In genomic region chr11:75913953-75914352, GRCm38 (mm10) we compare ENCODE assay signal across 8 mouse cellular contexts. TPM values are rescaled to one million over a fixed set of nuclear protein-coding genes. Genes with fewer than 3 reads are reported as not detected.
DNase-seq lines count a peak whose midpoint lies in the region; ATAC-seq and TF ChIP-seq lines count a peak whose summit lies in the region.

No protein-coding gene starts in this region.

- peak; percentile 39; the same call in 1 of the 2 replicates for TF ChIP-seq CTCF in cerebellum, adult 2 months (IDR thresholded peaks at IDR 0.05; ENCODE audit: borderline replicate concordance, insufficient read depth, low read depth, low read length)

- no peak for ATAC-seq in cerebellum, adult (ENCODE audit: insufficient number of reproducible peaks, low FRiP score, low TSS enrichment)

- no peak for DNase-seq in cerebellum, adult 2 months
- peak; percentile 22 for DNase-seq in 3T3-L1 (ENCODE audit: low read depth, low spot score)
- DNase-seq in adrenal gland, adult 8-10 months = peak; percentile 69
- DNase-seq in heart, postnatal 10 days = peak; percentile 57 to 74
- peak; percentile 79 for DNase-seq in lung, postnatal 14 days
- DNase-seq in thymus, postnatal 10 days (ENCODE audit: low spot score in 2 of 2) = peak; percentile 50 to 72
- DNase-seq in cerebellum, adult 8-10 months = no peak

- 88% methylated on average over 3 of the region's 3 CpGs for WGBS in cerebellum, adult 2 months

- H3K4me1 ChIP-seq in cerebellum, adult 2 months (ENCODE audit: control insufficient read depth, insufficient read depth, low read length) = no peaks in the 10 kb centered on the region

- H3K4me3 ChIP-seq in cerebellum, adult 2 months (replicated peaks; ENCODE audit: insufficient read depth, low read depth, low read length) = no peak overlapping the region

- H3K27ac ChIP-seq in cerebellum, adult 2 months (ENCODE audit: insufficient read depth, low read length) = no peak overlapping the region

- H3K27me3 ChIP-seq in cerebellum, adult 2 months (ENCODE audit: control insufficient read depth, insufficient read depth, low read length) = no peaks in the 10 kb centered on the region

- TF ChIP-seq POLR2A in cerebellum, adult 2 months (IDR thresholded peaks at IDR 0.05; ENCODE audit: borderline replicate concordance, insufficient read depth, low read length) = no peak

- intact Hi-C loops in heart, postnatal 10 days (cut with DNase I) = loop anchor here (1.0 to 5.0 kb wide), 3 partner anchors 21 to 253 kb away; no protein-coding TSS in a partner anchor

RNA-seq across cellular contexts. Expression of gene Rph3al, which starts 24.3 kb away (rescaled TPM):
- 3.6 and 4.7 TPM in 2 replicates for polyA plus RNA-seq in cerebellum, adult 2 months (2012; rRNA removed)
- total RNA-seq in adrenal gland, adult 8-10 months (2022) = 10 to 100 TPM; 19.9 to 31.2 (median 21.9) TPM
- 10 to 100 TPM; 23.2 to 25.0 TPM for total RNA-seq in heart, postnatal 10 days (2021)

Comparison
In these comparisons a context has a peak if more than half of its experiments do, and no peak if none do; other contexts are left out.
1. DNase-seq: peak in 3T3-L1 (single experiment), adrenal gland, adult 8-10 months (single experiment), heart, postnatal 10 days (2 of 2), lung, postnatal 14 days (single experiment) and thymus, postnatal 10 days (2 of 2); none in cerebellum, adult 2 months (0 of 2) and cerebellum, adult 8-10 months (single experiment).